Mouse (Mus musculus) embryonic facial prominence, embryonic 12.5 days (tissue): Measurements from ENCODE around the gene Cntfr. TPM values are rescaled to one million over a fixed set of nuclear protein-coding genes. Genes with fewer than 3 reads are reported as not detected.
A peak's percentile ranks its signal among the peaks of the same experiment; 100 is the strongest.

Source experiments
- ATAC-seq: fragments of 200-750 bp; cut with Nextera tagmentation; 2 replicates; pipeline ENCODE4 v1.8.0; 2017; ENCODE audit not compliant: insufficient number of reproducible peaks, insufficient read depth, low FRiP score, low TSS enrichment
- H3K27ac ChIP-seq: fragments of 300-500 bp; sonication (generic); 2 replicates; pipeline ENCODE4 v1.5.1; 2016; ENCODE audit warnings: mild to moderate bottlenecking
- H3K27me3 ChIP-seq: fragments of 300-500 bp; sonication (generic); 2 replicates; pipeline ENCODE4 v1.6.1; 2016; ENCODE audit warnings: mild to moderate bottlenecking, moderate library complexity
- H3K36me3 ChIP-seq: fragments of 300-500 bp; sonication (generic); 2 replicates; pipeline ENCODE4 v1.6.1; 2016; ENCODE audit warnings: mild to moderate bottlenecking
- H3K4me1 ChIP-seq: fragments of 300-500 bp; sonication (generic); 2 replicates; pipeline ENCODE4 v1.6.1; 2016
- H3K4me2 ChIP-seq: fragments of 300-500 bp; sonication (generic); replicated peaks from 2 replicates; pipeline ENCODE4 v1.6.1; 2016; ENCODE audit warnings: mild to moderate bottlenecking, moderate library complexity
- H3K4me3 ChIP-seq: fragments of 300-500 bp; sonication (generic); 2 replicates; pipeline ENCODE4 v1.5.1; 2016; ENCODE audit warnings: mild to moderate bottlenecking
- H3K9ac ChIP-seq: fragments of 300-500 bp; sonication (generic); 2 replicates; pipeline ENCODE4 v1.6.1; 2016; ENCODE audit warnings: mild to moderate bottlenecking, moderate library complexity
- H3K9me3 ChIP-seq: fragments of 300-500 bp; sonication (generic); 2 replicates; pipeline ENCODE4 v1.6.1; 2016; ENCODE audit warnings: mild to moderate bottlenecking, moderate library complexity
- WGBS: fragments of 180-500 bp; shearing (Covaris S2); methylation state at CpG from one replicate; pipeline ENCODE4 v1.1.7; 2016; 5-methylcytosine and 5-hydroxymethylcytosine counted together
- polyA plus RNA-seq: library from polyadenylated mRNA; unstranded; fragments of >200 nt; fragmentation: Nextera tagmentation; extraction: Ambion mirVana; gene quantifications from 2 replicates; pipeline ENCODE4 v1.2.1, GENCODE M21; 2016

The Cntfr gene
- polyA plus RNA-seq, 1 experiment from 2014 or later: 14.9 TPM

DNA sequence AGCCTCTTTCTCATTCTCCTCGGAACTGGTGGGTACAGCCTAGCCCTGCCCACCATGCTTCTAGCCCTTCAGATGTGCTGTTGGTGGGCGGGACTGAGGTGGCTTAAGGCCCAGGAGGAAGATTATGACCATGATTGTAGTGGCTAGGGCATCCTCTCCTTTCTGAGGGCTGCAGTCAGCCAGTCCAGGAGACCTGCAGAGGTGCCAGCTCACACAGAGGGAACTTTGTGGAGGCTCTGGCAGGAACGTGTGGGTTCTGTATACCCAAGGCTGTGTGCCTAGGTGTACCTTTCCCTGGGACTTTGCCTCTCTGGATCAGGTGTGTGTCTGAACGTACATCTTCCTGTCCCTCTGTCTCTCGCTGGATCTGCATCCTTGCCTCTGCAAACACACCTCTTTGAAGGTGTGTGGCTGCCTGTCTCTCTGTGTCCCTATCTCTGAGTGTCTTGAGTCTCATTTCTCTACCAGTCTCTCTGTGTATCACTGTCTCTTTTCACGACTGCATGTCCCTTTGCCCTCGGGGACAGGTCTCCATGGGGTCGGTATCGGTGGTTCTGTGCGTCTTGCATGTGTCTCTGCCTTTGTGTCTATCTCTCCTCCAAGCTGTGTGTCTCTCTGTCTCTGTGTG, 57.6 kb downstream of the Cntfr start:
- H3K27ac ChIP-seq: peak overlapping the region; percentile 64; the same call in 1 of the 2 replicates
- H3K4me2 ChIP-seq: peak overlapping the region; percentile 59
- peaks cover 16% of the 10 kb centered on the region; the same call in 1 of the 2 replicates for H3K27me3 ChIP-seq
- H3K4me3 ChIP-seq: peak overlapping the region; percentile 52
- H3K9ac ChIP-seq: peak overlapping the region; percentile 85
- peak; percentile 24; the same call in 1 of the 2 replicates for ATAC-seq
- H3K4me1 ChIP-seq: peaks cover 48% of the 10 kb centered on the region
- 10% methylated on average over 10 of the region's 10 CpGs for WGBS
- H3K36me3 ChIP-seq: no peaks in the 10 kb centered on the region; the same call in 1 of the 2 replicates
- H3K9me3 ChIP-seq: no peaks in the 10 kb centered on the region

- Histone ChIP-seq H3K27me3 (peaks cover 16% of the 10 kb centered on the region; the same call in 1 of the 2 replicates), H3K27ac (no peak overlapping the region), H3K36me3 (no peaks in the 10 kb centered on the region; the same call in 1 of the 2 replicates), H3K9ac (peak overlapping the region; percentile 85; the same call in 1 of the 2 replicates), H3K9me3 (no peaks in the 10 kb centered on the region), H3K4me1 (peaks cover 48% of the 10 kb centered on the region), H3K4me2 (peak overlapping the region; percentile 59), H3K4me3 (peak overlapping the region; percentile 52)
- ATAC-seq: no peak
- 81% methylated on average over 6 of the region's 6 CpGs for WGBS
These were observed 58.1 kb downstream of the Cntfr start for GRCm38 (mm10) chr4:41638828-41639213.

DNA sequence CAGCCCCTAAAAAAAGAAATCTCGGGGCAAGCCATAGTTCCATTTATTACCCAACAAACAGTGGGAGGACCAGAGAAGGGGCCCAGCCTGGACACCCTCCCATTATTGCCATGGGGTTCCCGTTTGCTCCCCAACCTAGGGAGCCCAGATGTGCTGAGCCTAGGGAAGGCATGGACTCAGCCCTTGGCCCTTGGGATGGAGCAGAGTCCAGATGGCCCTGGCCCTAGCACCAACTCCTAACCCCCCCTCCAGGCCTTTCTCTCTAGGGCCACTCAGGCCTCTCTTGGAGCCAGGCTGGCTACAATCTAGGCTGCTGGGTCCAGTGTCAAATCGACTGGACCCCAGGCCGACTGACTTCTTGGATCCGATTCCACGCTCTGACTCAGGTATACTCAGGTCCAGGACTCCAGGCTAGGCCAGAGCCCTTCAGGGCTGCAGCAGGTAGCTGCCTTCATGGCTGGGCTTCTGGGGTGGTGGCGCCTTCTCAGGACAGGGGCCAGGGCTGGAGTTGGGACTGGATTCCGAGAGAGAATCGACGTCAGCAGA, 58.6 kb downstream of the Cntfr start:
- Histone ChIP-seq H3K4me2 (peak overlapping the region; percentile 59; the same call in 1 of the 2 replicates), H3K27me3 (peaks cover 16% of the 10 kb centered on the region; the same call in 1 of the 2 replicates), H3K4me1 (peaks cover 48% of the 10 kb centered on the region), H3K9ac (no peak overlapping the region), H3K9me3 (no peaks in the 10 kb centered on the region), H3K4me3 (no peak overlapping the region), H3K27ac (no peak overlapping the region), H3K36me3 (no peaks in the 10 kb centered on the region; the same call in 1 of the 2 replicates)
- WGBS: 93% methylated on average over 10 of the region's 10 CpGs
- no peak for ATAC-seq

GRCm38 (mm10) chr4:41636882-41637635, 59.8 kb downstream of the Cntfr start:
- no peak overlapping the region; the same call in 1 of the 2 replicates for H3K9ac ChIP-seq
- WGBS: 76% methylated on average over 10 of the region's 10 CpGs
- peaks cover 16% of the 10 kb centered on the region; the same call in 1 of the 2 replicates for H3K27me3 ChIP-seq
- no peaks in the 10 kb centered on the region for H3K9me3 ChIP-seq
- ATAC-seq: no peak
- peaks cover 55% of the 10 kb centered on the region for H3K4me1 ChIP-seq
- no peak overlapping the region; the same call in 1 of the 2 replicates for H3K27ac ChIP-seq
- H3K36me3 ChIP-seq: no peaks in the 10 kb centered on the region; the same call in 1 of the 2 replicates
- H3K4me3 ChIP-seq: no peak overlapping the region
- H3K4me2 ChIP-seq: no peak overlapping the region

DNA sequence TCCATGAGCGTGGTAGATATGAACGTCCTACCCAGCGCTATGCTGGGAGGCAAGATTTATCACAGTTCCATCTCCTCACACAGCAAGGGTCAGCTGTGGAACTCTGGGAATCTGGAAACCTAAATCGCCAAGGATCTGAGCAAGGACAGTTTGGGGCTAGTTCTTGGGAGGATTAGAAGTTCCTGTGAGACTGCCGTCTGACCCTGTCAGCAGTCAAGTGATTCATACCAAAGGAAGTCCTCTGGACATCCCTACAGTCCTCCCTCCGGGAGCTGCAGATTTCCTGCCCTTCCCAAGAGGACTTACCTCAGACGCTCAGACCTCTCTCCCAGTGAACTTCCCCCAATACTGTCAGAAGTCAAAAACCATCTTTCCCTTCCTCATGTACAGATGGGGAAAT, 60.5 kb downstream of the Cntfr start:
- 31% methylated on average over 7 of the region's 7 CpGs for WGBS
- Histone ChIP-seq H3K9me3 (no peaks in the 10 kb centered on the region), H3K9ac (no peak overlapping the region), H3K4me3 (no peak overlapping the region), H3K36me3 (no peaks in the 10 kb centered on the region; the same call in 1 of the 2 replicates), H3K27me3 (peaks cover 16% of the 10 kb centered on the region; the same call in 1 of the 2 replicates), H3K4me1 (peaks cover 62% of the 10 kb centered on the region), H3K4me2 (0 out of 2 replicates have a peak overlapping the region, but pooled peaks have one; percentile 8), H3K27ac (peak overlapping the region; percentile 70)
- no peak for ATAC-seq

DNA sequence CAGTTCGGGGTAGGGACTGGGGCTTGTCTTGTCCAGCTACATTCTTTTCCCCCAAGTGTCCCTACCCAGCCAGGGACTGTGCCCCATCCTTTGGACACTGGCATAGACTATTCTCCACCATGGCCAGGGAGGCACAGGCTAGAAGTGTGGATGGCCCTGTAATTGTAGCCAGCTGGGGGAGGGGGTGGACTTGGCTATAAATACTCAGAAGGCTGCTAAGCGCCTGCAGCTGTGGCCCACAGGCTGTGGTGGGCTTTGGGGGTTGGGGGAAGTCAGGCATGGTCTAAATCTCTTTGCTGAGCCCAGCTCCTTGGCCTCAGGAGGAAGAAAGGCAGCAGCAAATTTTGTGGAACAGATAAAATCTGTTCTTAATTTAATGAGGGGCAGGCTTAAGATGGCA, 61.0 kb downstream of the Cntfr start:
- Histone ChIP-seq H3K27me3 (peaks cover 16% of the 10 kb centered on the region; the same call in 1 of the 2 replicates), H3K27ac (peak overlapping the region; percentile 70; the same call in 1 of the 2 replicates), H3K4me2 (0 out of 2 replicates have a peak overlapping the region, but pooled peaks have one; percentile 8), H3K9me3 (no peaks in the 10 kb centered on the region), H3K36me3 (no peaks in the 10 kb centered on the region; the same call in 1 of the 2 replicates), H3K4me3 (no peak overlapping the region), H3K4me1 (peaks cover 66% of the 10 kb centered on the region), H3K9ac (no peak overlapping the region)
- 44% methylated on average over 2 of the region's 2 CpGs for WGBS
- no peak for ATAC-seq

GRCm38 (mm10) chr4:41635224-41635623, 61.7 kb downstream of the Cntfr start:
- WGBS: 73% methylated on average over 8 of the region's 8 CpGs
- Histone ChIP-seq H3K9me3 (no peaks in the 10 kb centered on the region), H3K4me2 (no peak overlapping the region), H3K4me3 (no peak overlapping the region), H3K27me3 (peaks cover 16% of the 10 kb centered on the region; the same call in 1 of the 2 replicates), H3K36me3 (no peaks in the 10 kb centered on the region; the same call in 1 of the 2 replicates), H3K9ac (no peak overlapping the region), H3K4me1 (peaks cover 69% of the 10 kb centered on the region), H3K27ac (no peak overlapping the region)
- ATAC-seq: no peak

DNA sequence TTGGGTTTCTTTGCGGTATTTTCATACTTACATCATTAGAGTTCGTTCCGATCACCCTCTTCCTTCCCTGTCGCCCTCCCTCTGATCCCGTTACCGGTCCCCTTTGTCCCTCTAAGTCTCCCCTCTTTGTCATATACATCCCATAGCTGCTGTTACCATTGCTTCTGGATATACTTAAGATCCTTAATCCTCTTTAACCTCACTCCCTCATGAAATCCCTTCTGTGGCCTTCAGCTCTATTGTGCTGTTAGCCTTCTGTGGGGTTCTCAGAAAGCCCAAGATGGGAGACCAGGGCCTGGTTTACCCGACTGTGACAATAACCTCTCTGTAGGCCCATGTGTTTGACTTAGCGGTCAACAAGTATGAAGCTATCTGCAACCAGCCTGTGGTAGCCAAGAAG, 62.3 kb downstream of the Cntfr start:
- peaks cover 74% of the 10 kb centered on the region for H3K4me1 ChIP-seq
- peaks cover 16% of the 10 kb centered on the region; the same call in 1 of the 2 replicates for H3K27me3 ChIP-seq
- no peak overlapping the region for H3K9ac ChIP-seq
- WGBS: 75% methylated on average over 8 of the region's 8 CpGs
- H3K4me3 ChIP-seq: no peak overlapping the region
- H3K4me2 ChIP-seq: no peak overlapping the region
- ATAC-seq: no peak
- H3K9me3 ChIP-seq: no peaks in the 10 kb centered on the region
- no peaks in the 10 kb centered on the region; the same call in 1 of the 2 replicates for H3K36me3 ChIP-seq
- no peak overlapping the region for H3K27ac ChIP-seq

DNA sequence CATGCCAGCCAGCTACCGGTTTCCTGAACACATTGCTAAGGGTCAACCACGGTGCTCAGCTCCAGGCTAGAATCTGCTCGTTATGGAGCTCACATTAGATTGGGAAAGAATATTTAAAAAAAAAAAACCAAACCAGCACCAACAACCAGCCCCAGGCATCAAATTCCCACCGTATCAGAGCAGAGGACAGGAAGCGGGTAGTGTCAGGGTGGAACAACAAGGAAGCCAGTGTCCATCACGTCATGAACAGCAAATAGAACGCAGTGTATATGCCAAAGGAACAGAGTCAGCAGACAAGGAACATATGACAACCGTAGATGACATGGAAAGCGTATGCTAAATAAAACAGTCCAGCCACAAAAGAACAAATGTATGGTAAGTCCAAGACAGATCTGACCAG, 63.9 kb downstream of the Cntfr start:
- Histone ChIP-seq H3K4me3 (no peak overlapping the region), H3K4me1 (peaks cover 75% of the 10 kb centered on the region), H3K27ac (no peak overlapping the region), H3K9me3 (no peaks in the 10 kb centered on the region), H3K9ac (no peak overlapping the region), H3K36me3 (no peaks in the 10 kb centered on the region; the same call in 1 of the 2 replicates), H3K27me3 (peaks cover 8% of the 10 kb centered on the region; the same call in 1 of the 2 replicates), H3K4me2 (no peak overlapping the region)
- no peak for ATAC-seq
- WGBS: 49% methylated on average over 9 of the region's 9 CpGs

DNA sequence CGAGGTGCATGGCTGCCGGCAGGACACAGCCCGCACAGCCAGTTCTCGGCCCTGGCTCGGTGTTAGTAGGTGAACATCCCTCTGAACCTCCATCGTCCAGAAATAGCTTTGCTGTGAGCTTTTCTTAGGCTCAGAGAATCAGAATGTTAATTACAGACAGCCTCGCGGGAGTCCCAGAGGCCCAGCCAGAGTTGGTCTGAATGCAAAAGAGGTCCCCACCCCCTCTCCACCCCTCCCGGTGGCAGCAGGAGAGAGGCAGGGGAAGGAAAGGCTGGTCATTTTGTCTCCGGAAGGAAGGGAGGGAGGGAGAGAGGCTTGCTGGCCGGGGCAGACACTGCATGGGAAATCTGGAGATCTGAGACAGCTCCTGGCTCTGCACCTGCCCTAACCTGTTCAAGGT, 65.5 kb downstream of the Cntfr start:
- Histone ChIP-seq H3K36me3 (no peaks in the 10 kb centered on the region), H3K27me3 (0 out of 2 replicates have a peak, but pooled peaks cover 6% of the 10 kb centered on the region), H3K4me3 (no peak overlapping the region), H3K9me3 (no peaks in the 10 kb centered on the region), H3K4me2 (peak overlapping the region; percentile 16; the same call in 1 of the 2 replicates), H3K9ac (no peak overlapping the region), H3K4me1 (peaks cover 69% of the 10 kb centered on the region), H3K27ac (peak overlapping the region; percentile 61)
- 1% methylated on average over 11 of the region's 11 CpGs for WGBS
- no peak for ATAC-seq

GRCm38 (mm10) chr4:41630196-41630595, 66.7 kb downstream of the Cntfr start:
- H3K27me3 ChIP-seq: 0 out of 2 replicates have a peak, but pooled peaks cover 5% of the 10 kb centered on the region
- ATAC-seq: no peak

More at GRCm38 (mm10) chr4:41630196-41630595, 66.7 kb downstream of the Cntfr start:
- Histone ChIP-seq H3K9me3 (no peaks in the 10 kb centered on the region), H3K4me2 (no peak overlapping the region), H3K27ac (no peak overlapping the region), H3K36me3 (no peaks in the 10 kb centered on the region), H3K9ac (no peak overlapping the region), H3K4me3 (no peak overlapping the region), H3K4me1 (peaks cover 58% of the 10 kb centered on the region)
- 26% methylated on average over 6 of the region's 6 CpGs for WGBS
